Mouse (Mus musculus) bone marrow, adult 2 months (tissue): ENCODE data around the gene Opn1sw.

Source experiments
- CTCF ChIP-seq: fragments of 200-500 bp; IDR thresholded peaks from 2 replicates; pipeline ENCODE4 v1.5.1; 2011; ENCODE audit warnings: low read length, control low read depth; ENCODE audit not compliant: control insufficient read depth, insufficient read depth
- POLR2A ChIP-seq: fragments of 200-500 bp; IDR thresholded peaks from 2 replicates; pipeline ENCODE4 v1.6.1; 2011; ENCODE audit warnings: low read depth, mild to moderate bottlenecking, control low read depth, low read length, borderline replicate concordance; ENCODE audit not compliant: control insufficient read depth

DNA sequence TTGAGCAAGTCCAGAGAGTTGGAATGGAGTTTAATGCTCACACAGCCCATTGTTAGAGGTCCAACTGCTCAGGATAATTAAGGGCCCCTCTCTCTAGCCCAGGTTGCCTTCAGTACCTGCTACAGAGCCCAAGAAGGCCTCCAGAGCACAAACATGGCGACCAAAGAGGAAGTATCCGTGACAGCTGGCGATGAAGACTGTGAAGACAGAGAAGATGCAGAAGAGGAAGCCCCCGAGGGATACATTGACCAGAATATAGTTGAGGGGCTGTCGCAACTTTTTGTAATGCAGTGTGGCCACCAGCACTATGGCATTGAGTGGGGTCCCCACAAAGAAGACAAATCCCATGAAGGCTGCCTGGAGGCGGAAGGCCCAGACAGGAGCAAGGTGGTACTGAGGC is 8.3 kb downstream of the Opn1sw start:
- TF ChIP-seq CTCF (no peak), POLR2A (no peak)
